Mouse (Mus musculus) adrenal gland, postnatal 25 days (tissue): ENCODE data around the gene Larp6. TPM values are rescaled to one million over a fixed set of nuclear protein-coding genes. Genes with fewer than 3 reads are reported as not detected.
A peak's percentile ranks its signal among the peaks of the same experiment; 100 is the strongest.

Experiments
- DNase-seq: peaks from one replicate; pipeline ENCODE4 v3.0.0; 2021; ENCODE audit warnings: mixed read lengths
- long read RNA-seq: library from polyadenylated mRNA; stranded (forward); transcript quantifications from one replicate; pipeline ENCODE4 v2.0.0, GENCODE M21; 2021
- total RNA-seq: library from RNA; stranded (reverse); gene quantifications from 2 replicates; pipeline ENCODE4 v1.2.3, GENCODE M21; 2021

Gene Larp6
- 1.2 and 2.1 TPM in 2 replicates for total RNA-seq
- long read RNA-seq, partial matches to known transcripts: 0 of 4 reads
- long read RNA-seq, other reads (novel, unspliced or antisense): 0 of 4 reads

- DNase-seq: peak; percentile 48
These were observed at the start of gene Larp6 for GRCm38 (mm10) chr9:60712771-60713541. Larp6 (plus strand) TSS chr9:60712989.

GRCm38 (mm10) chr9:60664385-60664784, 48.4 kb upstream of the Larp6 start:
- peak; percentile 22 for DNase-seq

- no peak for DNase-seq
These were observed 47.9 kb upstream of the Larp6 start for GRCm38 (mm10) chr9:60664866-60665265.

DNA sequence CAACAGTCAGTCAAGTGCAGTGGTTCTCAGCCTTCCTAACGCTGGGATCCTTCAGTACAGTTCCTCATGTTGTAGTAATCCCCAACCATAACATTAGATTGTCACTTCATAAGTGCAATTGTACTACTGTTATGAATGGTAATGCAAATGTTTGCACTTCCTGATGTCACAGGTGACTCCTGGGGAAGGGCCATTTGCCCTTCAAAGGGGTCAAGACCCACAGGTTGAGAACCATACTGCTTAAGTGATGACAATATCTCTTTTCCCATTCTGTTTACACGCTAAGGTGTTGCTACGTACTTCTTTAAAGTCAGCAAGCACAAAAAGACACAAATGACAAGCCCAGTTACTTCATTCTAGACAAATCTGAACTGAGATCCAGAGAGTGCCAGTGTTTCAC, 47.3 kb upstream of the Larp6 start:
- no peak for DNase-seq

DNA sequence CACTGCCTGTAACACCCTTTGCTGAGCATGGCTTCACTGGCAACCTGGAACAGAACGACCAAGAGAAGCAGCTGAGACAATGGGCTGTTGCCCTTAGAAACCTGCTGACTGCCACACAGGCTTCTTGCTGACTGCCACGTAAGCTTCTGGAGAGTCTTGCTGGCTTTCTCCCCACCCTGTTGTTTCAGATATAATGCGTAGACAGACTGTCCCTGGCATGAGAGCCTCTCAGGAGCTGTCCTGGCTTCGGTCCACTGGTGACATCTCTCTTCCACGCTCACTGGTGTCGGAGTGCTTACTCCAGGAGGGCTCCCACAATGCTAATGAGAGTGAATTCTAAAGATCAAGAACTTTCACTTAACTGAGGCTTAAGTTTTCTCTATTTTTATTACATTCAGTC, 43.9 kb upstream of the Larp6 start:
- no peak for DNase-seq

DNA sequence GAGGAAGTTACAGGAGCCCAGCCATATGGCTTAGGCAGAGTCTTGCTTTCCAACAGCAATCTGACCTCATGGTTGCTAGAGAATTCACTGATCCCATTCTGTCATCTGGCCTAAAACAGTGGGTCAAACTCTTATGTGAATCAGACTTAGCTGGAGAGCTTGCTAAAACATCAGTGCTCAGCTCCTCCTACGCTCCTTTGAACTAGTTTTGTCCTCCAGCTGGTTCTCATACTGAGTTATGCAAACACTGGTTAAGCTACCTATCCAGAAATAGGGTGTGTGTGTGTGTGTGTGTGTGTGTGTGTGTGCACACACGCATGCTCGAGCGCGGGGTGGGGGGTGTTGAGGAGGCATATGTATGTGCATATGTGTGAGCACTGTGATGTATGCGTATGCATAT, 40.2 kb upstream of the Larp6 start:
- no peak for DNase-seq

DNA sequence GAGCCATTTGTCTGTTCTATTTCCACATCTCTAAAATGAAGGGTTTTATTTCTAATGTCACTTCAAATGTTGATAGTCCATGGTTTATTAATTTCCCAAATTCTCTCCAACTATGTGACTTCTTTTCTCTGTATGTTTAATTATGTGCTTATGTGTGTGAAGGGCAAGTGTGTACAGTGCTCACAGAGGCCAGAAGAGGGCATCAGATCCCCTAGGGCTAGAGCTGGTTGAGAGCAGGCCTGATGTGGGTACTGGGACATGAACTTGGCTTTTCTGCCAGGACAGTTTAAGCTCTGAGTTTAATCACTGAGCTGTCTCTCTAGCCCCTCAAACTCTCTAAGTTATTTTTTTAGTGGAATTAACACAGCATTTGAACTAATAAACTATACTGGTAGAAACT, 38.0 kb upstream of the Larp6 start:
- DNase-seq: no peak

DNA sequence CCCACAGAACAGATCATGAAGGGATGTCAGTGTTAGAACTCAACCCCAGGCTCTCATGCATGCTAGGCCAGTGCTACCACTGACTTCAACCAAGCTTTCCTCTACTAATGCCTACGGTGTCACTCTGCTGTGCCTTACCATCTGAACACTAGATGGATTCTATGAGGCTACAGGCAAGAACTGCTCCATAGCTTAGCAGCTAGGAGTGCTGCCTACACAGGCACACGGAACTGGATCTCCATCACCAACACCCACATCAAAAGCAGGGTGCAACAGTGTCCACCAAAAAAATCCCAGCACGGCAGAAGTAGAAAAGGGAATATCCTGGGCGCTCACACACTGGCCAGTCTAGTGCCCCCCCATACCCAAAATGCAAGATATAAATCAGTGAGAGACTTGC, 36.4 kb upstream of the Larp6 start:
- no peak for DNase-seq

DNA sequence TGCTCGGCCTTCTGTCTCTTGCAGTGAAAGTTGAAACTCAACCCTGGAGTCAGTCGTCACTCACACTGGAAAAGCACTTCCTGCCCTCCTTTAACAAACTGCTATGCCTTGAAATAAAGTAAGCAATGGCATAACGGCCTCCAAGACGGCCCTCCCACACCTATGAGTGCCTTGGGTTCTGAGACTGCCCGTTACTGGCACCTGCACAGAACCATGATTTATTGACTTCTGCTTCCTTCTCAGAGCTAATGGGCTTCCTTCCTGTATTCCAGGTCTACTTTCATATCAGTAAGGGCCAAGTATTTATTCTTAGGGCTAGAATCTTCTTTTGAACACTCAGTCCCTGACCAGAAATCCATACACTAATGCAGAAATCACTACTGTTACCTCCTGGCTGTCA, 33.9 kb upstream of the Larp6 start:
- DNase-seq: no peak

DNA sequence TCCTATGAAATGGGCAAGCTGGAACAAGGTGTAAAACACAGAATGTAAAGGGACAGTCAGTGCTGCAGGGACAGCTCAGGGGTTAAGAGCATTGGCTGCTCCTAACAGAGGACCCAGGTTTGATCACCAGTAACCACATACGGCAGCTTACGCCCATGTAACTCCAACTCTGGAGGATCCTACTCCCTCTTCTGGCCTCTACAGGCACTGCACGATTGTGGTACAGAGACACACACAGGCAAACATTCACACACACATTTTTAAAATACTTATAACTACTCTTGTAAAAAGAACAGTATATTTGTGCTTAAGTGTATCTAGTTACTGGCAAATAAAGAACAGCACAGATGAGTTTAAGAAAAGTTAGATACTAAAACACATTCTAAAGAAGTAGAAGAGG, 31.8 kb upstream of the Larp6 start:
- DNase-seq: no peak

- DNase-seq: no peak
These were observed 30.0 kb upstream of the Larp6 start for GRCm38 (mm10) chr9:60682753-60683152.

GRCm38 (mm10) chr9:60687415-60687814, 25.4 kb upstream of the Larp6 start:
- DNase-seq: no peak

DNA sequence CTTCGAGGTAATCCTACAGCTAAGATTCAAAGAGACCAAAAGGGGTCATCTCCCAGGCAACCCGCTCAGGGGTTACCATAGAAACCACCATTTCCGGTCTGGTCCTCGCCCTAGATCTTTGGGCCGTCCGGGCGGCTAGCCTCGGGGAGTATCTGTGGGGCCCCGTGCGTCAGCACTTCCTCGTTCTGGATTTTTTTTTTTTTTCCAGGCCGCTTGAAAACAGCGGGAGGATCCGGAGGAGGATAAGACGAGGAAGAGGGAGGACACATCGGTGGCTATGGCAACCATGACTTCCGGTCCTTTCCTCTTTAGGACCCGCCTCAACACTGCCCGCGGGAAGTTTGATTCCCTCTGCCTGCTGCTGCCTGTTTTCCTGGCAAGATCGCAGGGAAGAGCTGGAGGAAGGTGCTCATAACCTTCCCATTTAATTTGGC, 24.9 kb upstream of the Larp6 start, which contains the start of gene Lrrc49:
Gene Lrrc49, minus strand, starts transcription at position 268 of the 434 bp plus-strand sequence.
- DNase-seq: peak; percentile 88

- peak; percentile 39 for DNase-seq
These were observed 20.2 kb upstream of the Larp6 start for GRCm38 (mm10) chr9:60692624-60693023.

- DNase-seq: peak; percentile 22
These were observed 18.8 kb upstream of the Larp6 start for GRCm38 (mm10) chr9:60693986-60694385.

- no peak for DNase-seq
These were observed 16.4 kb upstream of the Larp6 start for GRCm38 (mm10) chr9:60696271-60696985.

GRCm38 (mm10) chr9:60699581-60700231, 13.1 kb upstream of the Larp6 start:
- DNase-seq: no peak

GRCm38 (mm10) chr9:60707594-60707993, 5.2 kb upstream of the Larp6 start:
- no peak for DNase-seq

GRCm38 (mm10) chr9:60708606-60709005, 4.2 kb upstream of the Larp6 start:
- DNase-seq: no peak

DNA sequence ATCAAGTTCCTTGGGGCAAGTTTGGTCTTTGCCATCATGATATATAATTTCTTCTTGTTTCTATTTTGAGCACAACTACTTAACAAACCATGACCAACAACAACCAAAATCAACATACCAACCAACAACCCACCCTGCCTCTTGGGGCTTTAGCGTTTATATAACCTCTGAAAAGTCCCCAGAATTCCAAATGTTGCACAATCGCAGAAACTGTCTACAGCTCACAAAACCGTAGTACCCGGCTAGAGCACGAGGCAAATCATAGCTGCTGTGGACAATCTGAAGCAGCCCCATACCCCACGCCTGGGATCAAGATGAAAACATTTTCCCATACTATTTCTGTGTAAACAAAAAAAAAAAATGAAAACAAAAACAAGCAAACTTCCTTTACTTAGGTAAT, 3.1 kb upstream of the Larp6 start:
- DNase-seq: no peak

- no peak for DNase-seq
These were observed 778 bp upstream of the Larp6 start for GRCm38 (mm10) chr9:60712011-60712410.

DNA sequence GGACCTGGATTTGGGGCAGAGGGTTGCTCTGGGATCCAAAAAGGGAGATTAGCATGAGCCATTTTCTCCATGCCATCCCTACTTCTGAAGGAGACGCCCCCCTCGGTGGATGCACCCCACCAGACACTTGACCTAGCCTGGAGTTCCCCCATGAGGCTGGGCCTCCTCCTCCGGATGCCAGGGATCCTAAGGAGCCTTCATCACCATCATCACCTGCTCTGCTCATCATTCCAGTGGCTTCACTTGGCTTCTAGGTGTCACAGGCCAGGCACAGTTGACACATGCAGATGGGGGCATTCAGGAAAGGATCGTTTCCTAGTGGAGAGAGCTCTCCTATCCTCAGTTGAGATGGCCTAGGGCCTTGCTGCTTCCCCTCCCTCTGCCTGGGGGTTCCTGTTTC, 827 bp downstream of the Larp6 start:
- DNase-seq: no peak

GRCm38 (mm10) chr9:60714191-60714590, 1.4 kb downstream of the Larp6 start:
- DNase-seq: no peak
